Mouse (Mus musculus): ENCODE results near the gene Anks1b.

Gene Anks1b

GRCm38 (mm10) chr10:90666746-90667145 lies 793.4 kb downstream of the Anks1b start:
- DNase-seq (ENCODE audit: low read depth, low spot score), result no peak

GRCm38 (mm10) chr10:90670291-90670690 lies 797.0 kb downstream of the Anks1b start:
- DNase-seq (ENCODE audit: low read depth, low spot score), result no peak

GRCm38 (mm10) chr10:90672135-90672534 lies 798.8 kb downstream of the Anks1b start:
- DNase-seq (ENCODE audit: low read depth, low spot score), result no peak

- DNase-seq (ENCODE audit: low read depth, low spot score), result no peak
Observed at GRCm38 (mm10) chr10:90674362-90674761, 801.1 kb downstream of the Anks1b start.

- no peak for DNase-seq (ENCODE audit: low read depth, low spot score)
Observed at GRCm38 (mm10) chr10:90677421-90677820, 804.1 kb downstream of the Anks1b start.

GRCm38 (mm10) chr10:90679713-90680470 lies 806.6 kb downstream of the Anks1b start:
- DNase-seq (ENCODE audit: low read depth, low spot score), result no peak

- no peak for DNase-seq (ENCODE audit: low read depth, low spot score)
Observed at GRCm38 (mm10) chr10:90683813-90684212, 810.5 kb downstream of the Anks1b start.

GRCm38 (mm10) chr10:90685367-90685766 lies 812.1 kb downstream of the Anks1b start:
- DNase-seq (ENCODE audit: low read depth, low spot score), result no peak

- DNase-seq (ENCODE audit: low read depth, low spot score), result no peak
Observed at GRCm38 (mm10) chr10:90688153-90688552, 814.8 kb downstream of the Anks1b start.

GRCm38 (mm10) chr10:90688696-90689252 lies 815.5 kb downstream of the Anks1b start:
- no peak for DNase-seq (ENCODE audit: low read depth, low spot score)

GRCm38 (mm10) chr10:90689854-90690513 lies 816.7 kb downstream of the Anks1b start:
- DNase-seq (ENCODE audit: low read depth, low spot score), result peak; percentile 67

GRCm38 (mm10) chr10:90696687-90697086 lies 823.4 kb downstream of the Anks1b start:
- DNase-seq (ENCODE audit: low read depth, low spot score), result no peak

- DNase-seq (ENCODE audit: low read depth, low spot score), result no peak
Observed at GRCm38 (mm10) chr10:90697413-90697812, 824.1 kb downstream of the Anks1b start.

GRCm38 (mm10) chr10:90699211-90699610 lies 825.9 kb downstream of the Anks1b start:
- no peak for DNase-seq (ENCODE audit: low read depth, low spot score)

GRCm38 (mm10) chr10:90704602-90705001 lies 831.3 kb downstream of the Anks1b start:
- DNase-seq (ENCODE audit: low read depth, low spot score), result no peak

GRCm38 (mm10) chr10:90708822-90709601 lies 835.7 kb downstream of the Anks1b start:
- DNase-seq (ENCODE audit: low read depth, low spot score), result no peak

- DNase-seq (ENCODE audit: low read depth, low spot score), result peak; percentile 72
Observed at GRCm38 (mm10) chr10:90709602-90709931, 836.3 kb downstream of the Anks1b start.

GRCm38 (mm10) chr10:90717961-90718360 lies 844.7 kb downstream of the Anks1b start:
- DNase-seq (ENCODE audit: low read depth, low spot score), result peak; percentile 11

GRCm38 (mm10) chr10:90718684-90719083 lies 845.4 kb downstream of the Anks1b start:
- DNase-seq (ENCODE audit: low read depth, low spot score), result peak; percentile 58

- DNase-seq (ENCODE audit: low read depth, low spot score), result peak; percentile 18
Observed at GRCm38 (mm10) chr10:90719996-90720395, 846.7 kb downstream of the Anks1b start.

GRCm38 (mm10) chr10:90723071-90723494 lies 849.8 kb downstream of the Anks1b start:
- DNase-seq (ENCODE audit: low read depth, low spot score), result no peak

GRCm38 (mm10) chr10:90723941-90724341 lies 850.6 kb downstream of the Anks1b start:
- DNase-seq (ENCODE audit: low read depth, low spot score), result no peak
